Mouse (Mus musculus) MEL (cell line): Measurements from ENCODE around the gene Lhfpl3.

Experiments
- CHD2 ChIP-seq: IDR thresholded peaks from 2 replicates; pipeline ENCODE4 v1.6.1; 2011; ENCODE audit warnings: low read length, improper control_type of control experiment
- EP300 ChIP-seq, 2 experiments: IDR thresholded peaks; 2 replicates each; pipeline ENCODE4 v1.6.1; 2011; ENCODE audit warnings: improper control_type of control experiment in 2 of 2, low read length in 2 of 2, low read depth in 1 of 2, mild to moderate bottlenecking in 1 of 2
- ETS1 ChIP-seq: IDR thresholded peaks from 2 replicates; pipeline ENCODE4 v1.6.1; 2012; ENCODE audit warnings: low read depth, mild to moderate bottlenecking, inconsistent platforms, low read length, improper control_type of control experiment, moderate library complexity
- GATA1 ChIP-seq: IDR thresholded peaks from 2 replicates; pipeline ENCODE4 v1.6.1; 2011; ENCODE audit warnings: low read depth, low read length, improper control_type of control experiment
- HCFC1 ChIP-seq: IDR thresholded peaks from 2 replicates; pipeline ENCODE4 v1.6.1; 2012; ENCODE audit warnings: low read depth, mild to moderate bottlenecking, inconsistent platforms, low read length, improper control_type of control experiment, moderate library complexity
- POLR2A ChIP-seq, 2 experiments: IDR thresholded peaks; 2 replicates each; pipeline ENCODE4 v1.6.1; 2011 to 2012; ENCODE audit warnings: low read length in 2 of 2, mild to moderate bottlenecking in 2 of 2, control low read depth in 1 of 2, improper control_type of control experiment in 1 of 2, low read depth in 1 of 2, moderate library complexity in 1 of 2; ENCODE audit not compliant: control insufficient read depth in 1 of 2, insufficient read depth in 1 of 2, poor library complexity in 1 of 2
- USF1 ChIP-seq: IDR thresholded peaks from 2 replicates; pipeline ENCODE4 v1.6.1; 2014; ENCODE audit warnings: low read depth, mild to moderate bottlenecking, inconsistent platforms, low read length, improper control_type of control experiment, moderate library complexity
- ZC3H11A ChIP-seq: IDR thresholded peaks from 2 replicates; pipeline ENCODE4 v1.6.1; 2012; ENCODE audit warnings: low read depth, mild to moderate bottlenecking, inconsistent platforms, low read length, improper control_type of control experiment
- ZNF384 ChIP-seq: IDR thresholded peaks from 2 replicates; pipeline ENCODE4 v1.6.1; 2012; ENCODE audit warnings: low read depth, mild to moderate bottlenecking, inconsistent platforms, low read length, improper control_type of control experiment

DNA sequence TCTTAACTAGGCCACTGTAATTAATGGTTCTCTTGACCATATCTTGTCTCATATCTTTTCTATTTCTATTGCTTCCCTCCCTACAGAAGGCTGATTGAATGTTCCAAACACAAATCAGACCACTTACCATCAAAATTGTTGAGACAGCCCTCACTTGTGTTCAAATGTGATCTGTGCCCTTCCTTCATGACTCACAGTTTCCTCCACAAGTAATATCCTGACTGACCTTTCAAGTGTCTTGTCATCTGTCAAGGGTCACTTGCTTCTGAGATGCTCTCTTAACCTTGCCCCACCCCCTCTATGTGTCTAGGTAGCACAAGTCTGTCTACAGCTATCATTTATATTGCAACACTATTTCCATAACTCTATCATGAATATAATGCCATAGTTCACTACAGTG, 154.1 kb downstream of the Lhfpl3 start:
- TF ChIP-seq USF1 (no peak), ZC3H11A (no peak), EP300 (IDR thresholded peaks at IDR 0.05; ENCODE audit: low read depth in 1 of 2, low read length in 2 of 2) (no peak), GATA1 (no peak), POLR2A (IDR thresholded peaks at IDR 0.05; ENCODE audit: control insufficient read depth in 1 of 2, insufficient read depth in 1 of 2, low read depth in 1 of 2, low read length in 2 of 2, poor library complexity in 1 of 2) (no peak), ZNF384 (no peak), CHD2 (no peak), HCFC1 (no peak), ETS1 (no peak)
